Mouse (Mus musculus) heart, adult 2 months (tissue): ENCODE measurements around the gene Srsf1. TPM values are rescaled to one million over a fixed set of nuclear protein-coding genes. Genes with fewer than 3 reads are reported as not detected.

ENCODE experiments used
- DNase-seq, 2 experiments: peaks; one replicate each; pipeline ENCODE4 v3.0.0; 2021
- H3K27ac ChIP-seq: fragments of 200-600 bp; 2 replicates; pipeline ENCODE4 v1.8.1; 2022
- H3K27me3 ChIP-seq: fragments of 200-500 bp; 2 replicates; pipeline ENCODE4 v1.6.1; 2012; ENCODE audit warnings: mild to moderate bottlenecking, low read length, inconsistent platforms, mixed read lengths; ENCODE audit not compliant: control insufficient read depth, insufficient read depth
- H3K36me3 ChIP-seq: fragments of 200-500 bp; 2 replicates; pipeline ENCODE4 v1.6.1; 2012; ENCODE audit warnings: low read length, inconsistent platforms; ENCODE audit not compliant: control insufficient read depth, insufficient read depth
- H3K4me1 ChIP-seq: fragments of 200-500 bp; 2 replicates; pipeline ENCODE4 v1.6.1; 2011; ENCODE audit warnings: low read length; ENCODE audit not compliant: control insufficient read depth, insufficient read depth
- H3K4me3 ChIP-seq: fragments of 200-600 bp; 2 replicates; pipeline ENCODE4 v1.8.1; 2022
- H3K79me2 ChIP-seq: fragments of 200-500 bp; replicated peaks from 2 replicates; pipeline ENCODE4 v1.6.1; 2012; ENCODE audit warnings: mild to moderate bottlenecking, inconsistent platforms, low read length, moderate library complexity, mixed read lengths; ENCODE audit not compliant: control insufficient read depth, insufficient read depth
- H3K9ac ChIP-seq: fragments of 200-500 bp; 2 replicates; pipeline ENCODE4 v1.6.1; 2012; ENCODE audit warnings: low read depth, mild to moderate bottlenecking, control low read depth, inconsistent platforms, low read length, mixed read lengths
- CTCF ChIP-seq: fragments of 200-600 bp; IDR thresholded peaks from 2 replicates; pipeline ENCODE4 v1.8.1; 2022; ENCODE audit warnings: antibody characterized with exemption, mild to moderate bottlenecking, moderate library complexity
- EP300 ChIP-seq: fragments of 200-500 bp; IDR thresholded peaks from 2 replicates; pipeline ENCODE4 v1.6.1; 2011; ENCODE audit warnings: low read depth, low read length, control low read depth; ENCODE audit not compliant: insufficient read depth
- POLR2A ChIP-seq: fragments of 200-500 bp; IDR thresholded peaks from 2 replicates; pipeline ENCODE4 v1.6.1; 2011; ENCODE audit warnings: mild to moderate bottlenecking, low read depth, low read length, control low read depth; ENCODE audit not compliant: insufficient read depth
- WGBS: fragments of 180-500 bp; shearing (Covaris S2); methylation state at CpG from one replicate; pipeline ENCODE4 v1.1.7; 2018; 5-methylcytosine and 5-hydroxymethylcytosine counted together
- intact Hi-C: fragments of 180-260 bp; cut with DNase I; formaldehyde crosslinking; loops from one replicate; pipeline ENCODE4 v1.15.1; 2025
- polyA plus RNA-seq: library from polyadenylated mRNA; depleted of rRNA; stranded (reverse); fragments of >200 nt; gene quantifications from 2 replicates; pipeline ENCODE4 v1.2.3, GENCODE M21; 2012
- total RNA-seq, 2 experiments: library from RNA; stranded (reverse); gene quantifications; 2 replicates each; pipeline ENCODE4 v1.2.3; 2021

Srsf1 gene
- total and polyA plus RNA-seq, 3 experiments = 39.3 to 99.7 (median 99.5) TPM

- Histone ChIP-seq H3K79me2 (no peaks in the 10 kb centered on the region), H3K9ac (no peak overlapping the region), H3K4me1 (no peaks in the 10 kb centered on the region; the same call in 1 of the 2 replicates), H3K36me3 (no peaks in the 10 kb centered on the region; the same call in 1 of the 2 replicates), H3K27ac (no peak overlapping the region), H3K4me3 (no peak overlapping the region), H3K27me3 (no peaks in the 10 kb centered on the region)
- TF ChIP-seq CTCF = no peak
- no peak for TF ChIP-seq EP300
- TF ChIP-seq POLR2A = no peak
- 80% methylated on average over 2 of the region's 2 CpGs for WGBS
- intact Hi-C loops = no loop called here
- DNase-seq = no peak
Measured at GRCm38 (mm10) chr11:88023933-88024332, 23.2 kb upstream of the Srsf1 start.

DNA sequence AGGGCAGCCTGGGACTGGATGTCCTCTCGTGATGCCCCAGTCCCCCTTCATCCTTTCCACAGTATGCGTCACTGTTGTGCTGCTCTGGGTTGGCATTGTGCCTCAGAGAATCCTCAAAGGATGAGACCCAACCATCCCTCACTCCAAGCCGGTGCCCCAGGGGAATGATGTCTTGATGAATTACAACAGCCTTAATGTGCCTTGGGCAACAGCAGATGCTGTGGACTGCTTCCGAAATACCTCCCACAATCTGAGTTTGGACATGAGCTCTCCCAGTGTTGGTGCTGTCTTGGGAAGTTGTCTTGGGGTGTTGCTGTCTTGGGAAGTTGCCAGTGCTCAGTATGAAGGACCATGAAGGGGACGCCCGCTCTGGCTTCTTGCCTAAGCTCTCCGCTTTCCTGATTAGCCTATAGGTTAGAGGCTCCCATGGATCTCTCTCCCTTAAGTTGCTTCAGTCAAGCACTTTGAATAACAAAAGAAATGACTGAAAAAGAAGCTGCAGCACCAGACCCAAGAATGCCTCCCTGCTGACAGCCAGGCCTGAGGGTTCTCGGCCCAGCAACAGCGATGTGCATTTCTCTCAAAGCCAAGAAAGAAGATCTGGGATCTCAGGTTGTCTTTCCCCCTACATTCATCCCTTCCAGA is 19.7 kb upstream of the Srsf1 start:
- Histone ChIP-seq H3K9ac (no peak overlapping the region), H3K4me1 (peaks cover 2% of the 10 kb centered on the region), H3K79me2 (no peaks in the 10 kb centered on the region), H3K36me3 (no peaks in the 10 kb centered on the region; the same call in 1 of the 2 replicates), H3K27ac (no peak overlapping the region), H3K4me3 (no peak overlapping the region), H3K27me3 (no peaks in the 10 kb centered on the region)
- intact Hi-C loops = no loop called here
- TF ChIP-seq POLR2A (no peak), EP300 (no peak), CTCF (no peak)
- 84% methylated on average over 9 of the region's 9 CpGs for WGBS
- no peak for DNase-seq

GRCm38 (mm10) chr11:88028193-88028684 is 18.9 kb upstream of the Srsf1 start:
- Histone ChIP-seq H3K4me3 (no peak overlapping the region), H3K36me3 (no peaks in the 10 kb centered on the region; the same call in 1 of the 2 replicates), H3K27ac (no peak overlapping the region), H3K27me3 (no peaks in the 10 kb centered on the region), H3K79me2 (no peaks in the 10 kb centered on the region), H3K4me1 (peaks cover 2% of the 10 kb centered on the region), H3K9ac (no peak overlapping the region)
- intact Hi-C loops = no loop called here
- TF ChIP-seq POLR2A (no peak), CTCF (no peak), EP300 (no peak)
- 26% methylated on average over 16 of the region's 16 CpGs for WGBS
- peak in 1 of 2 experiments; percentile 21 for DNase-seq

DNA sequence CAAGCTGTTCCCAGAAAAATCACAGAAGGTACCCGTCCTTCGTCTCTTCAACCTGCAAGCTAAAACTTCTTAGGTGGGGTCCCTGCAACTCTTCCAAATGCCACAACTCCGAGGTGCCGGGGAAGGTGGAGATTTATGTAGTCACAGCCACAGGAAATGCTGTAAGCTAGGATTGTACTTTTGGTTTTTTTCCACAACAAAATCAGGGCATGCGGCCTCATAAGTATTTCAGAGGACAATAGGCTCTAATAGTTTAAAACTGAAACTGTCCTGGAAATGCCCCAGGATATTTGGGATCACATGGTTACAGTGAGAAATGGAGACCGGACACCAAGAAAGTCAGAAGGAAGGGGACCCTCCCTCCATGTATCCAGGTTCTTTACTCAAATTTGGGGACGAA is 17.0 kb upstream of the Srsf1 start:
- TF ChIP-seq CTCF = no peak
- no peak for TF ChIP-seq EP300
- no peak for TF ChIP-seq POLR2A
- no peak overlapping the region for H3K9ac ChIP-seq
- H3K27ac ChIP-seq = peak overlapping the region; percentile 12; the same call in 1 of the 2 replicates
- H3K79me2 ChIP-seq = no peaks in the 10 kb centered on the region
- no peak for DNase-seq
- H3K4me3 ChIP-seq = no peak overlapping the region
- peaks cover 2% of the 10 kb centered on the region for H3K4me1 ChIP-seq
- no peaks in the 10 kb centered on the region for H3K27me3 ChIP-seq
- no peaks in the 10 kb centered on the region; the same call in 1 of the 2 replicates for H3K36me3 ChIP-seq
- intact Hi-C loops = no loop called here
- WGBS = 57% methylated on average over 7 of the region's 7 CpGs

- DNase-seq = peak in 1 of 2 experiments; percentile 24
- H3K27me3 ChIP-seq = no peaks in the 10 kb centered on the region
- TF ChIP-seq POLR2A = no peak
- TF ChIP-seq EP300 = no peak
- TF ChIP-seq CTCF = no peak
- H3K27ac ChIP-seq = 0 out of 2 replicates have a peak overlapping the region, but pooled peaks have one; percentile 12
- H3K79me2 ChIP-seq = no peaks in the 10 kb centered on the region
- intact Hi-C loops = no loop called here
- no peak overlapping the region for H3K9ac ChIP-seq
- no peak overlapping the region for H3K4me3 ChIP-seq
- 61% methylated on average over 2 of the region's 2 CpGs for WGBS
- peaks cover 2% of the 10 kb centered on the region for H3K4me1 ChIP-seq
- no peaks in the 10 kb centered on the region; the same call in 1 of the 2 replicates for H3K36me3 ChIP-seq
Measured at GRCm38 (mm10) chr11:88030836-88031235, 16.3 kb upstream of the Srsf1 start.

GRCm38 (mm10) chr11:88031753-88032152 is 15.4 kb upstream of the Srsf1 start:
- TF ChIP-seq CTCF (no peak), EP300 (no peak), POLR2A (no peak)
- intact Hi-C loops = no loop called here
- Histone ChIP-seq H3K36me3 (no peaks in the 10 kb centered on the region; the same call in 1 of the 2 replicates), H3K4me1 (peaks cover 2% of the 10 kb centered on the region), H3K9ac (no peak overlapping the region), H3K79me2 (no peaks in the 10 kb centered on the region), H3K27ac (no peak overlapping the region), H3K4me3 (no peak overlapping the region), H3K27me3 (no peaks in the 10 kb centered on the region)
- DNase-seq = no peak
- WGBS = 94% methylated on average over 5 of the region's 5 CpGs
